Mouse (Mus musculus): ENCODE measurements at regions not wholly inside any gene's neighbourhood (a gene's known extent, or its start where the extent isn't known, plus 50 kb on each side); places are given as distances from the start of the nearest gene placed in this dataset.

- TF ChIP-seq CTCF (IDR thresholded peaks at IDR 0.05; ENCODE audit: control insufficient read depth, insufficient read depth, insufficient read length): no peak
- TF ChIP-seq USF1 (IDR thresholded peaks at IDR 0.05; ENCODE audit: low read depth): no peak
Measured at GRCm38 (mm10) chr8:12113023-12113422, 165.6 kb upstream of the A230072I06Rik start.
